Mouse (Mus musculus) liver, embryonic 14.5 days (tissue): ENCODE measurements at regions not wholly inside any gene's neighbourhood (a gene's known extent, or its start where the extent isn't known, plus 50 kb on each side); places are given as distances from the start of the nearest gene placed in this dataset.

Source experiments
- CTCF ChIP-seq: IDR thresholded peaks from 2 replicates; pipeline ENCODE4 v1.5.1; 2016; ENCODE audit warnings: antibody characterized with exemption, low read depth, control low read depth
- EP300 ChIP-seq: IDR thresholded peaks from 2 replicates; pipeline ENCODE4 v1.6.1; 2016; ENCODE audit warnings: antibody characterized with exemption, low read depth

DNA sequence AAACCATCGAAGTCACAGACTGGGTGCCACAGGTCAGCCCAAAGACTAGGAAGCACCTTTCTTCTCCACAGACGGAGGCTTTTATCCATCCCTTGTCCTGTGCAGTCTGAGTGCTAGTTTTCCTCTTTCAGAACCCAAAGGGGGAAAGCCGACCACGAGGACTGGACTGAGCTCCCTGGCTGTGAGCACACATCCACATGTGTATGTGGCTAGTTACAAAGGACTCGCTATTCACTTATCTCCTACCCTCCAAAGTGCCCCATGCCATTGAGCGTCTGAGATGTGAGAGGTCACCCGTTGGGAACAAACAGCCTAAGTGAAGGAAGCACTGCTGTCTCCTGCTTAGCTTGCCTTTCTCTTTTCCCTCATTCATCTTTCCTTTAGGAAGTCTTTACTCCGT is 65.0 kb upstream of the Creb5 start:
- TF ChIP-seq CTCF (no peak), EP300 (no peak)
